Mouse (Mus musculus) erythroblast, adult 5-6 weeks (primary cell): ENCODE results near the gene Dnmt3a. TPM values are rescaled to one million over a fixed set of nuclear protein-coding genes. Genes with fewer than 3 reads are reported as not detected.

Experiments
- ATAC-seq: replicated peaks from 2 replicates; pipeline ENCODE4 v1.8.0; 2016; ENCODE audit warnings: moderate number of reproducible peaks, mild to moderate bottlenecking, moderate TSS enrichment, inconsistent platforms; ENCODE audit not compliant: poor library complexity, low FRiP score, severe bottlenecking
- total RNA-seq, 2 experiments: library from RNA; stranded (forward) in 1 of 2; stranded (reverse) in 1 of 2; fragments of 150-400 nt in 1 of 2; fragments of 200-764, 138-1000 nt in 1 of 2; gene quantifications; 2 replicates each; pipeline versions ENCODE4 v1.2.3 to v1.2.4; 2015 to 2017; ENCODE audit warnings: low replicate concordance in 2 of 2

Gene Dnmt3a
- total RNA-seq, 2 experiments from 2014 or later: 2.9 to 8.6 TPM

DNA sequence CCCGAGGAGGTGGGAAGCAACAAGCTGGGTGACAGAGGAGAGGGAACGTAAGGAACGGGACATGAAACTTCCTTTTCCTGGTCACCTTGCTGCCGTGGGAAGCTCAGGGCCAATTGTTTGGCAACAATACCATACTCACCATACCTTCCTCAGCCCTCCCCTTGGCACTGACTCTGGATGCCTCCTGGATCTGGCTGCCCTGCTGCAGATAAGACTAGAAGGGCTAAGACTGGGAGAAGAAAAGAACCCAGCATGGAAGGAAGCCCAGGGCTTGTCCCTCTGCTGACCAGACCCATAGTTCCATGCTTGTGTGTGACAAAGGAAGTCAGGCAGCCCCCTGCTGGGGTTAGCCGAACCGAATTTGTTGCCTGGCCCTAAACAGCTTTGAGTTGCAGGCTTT lies 9.6 kb downstream of the Dnmt3a start:
- no peak for ATAC-seq

DNA sequence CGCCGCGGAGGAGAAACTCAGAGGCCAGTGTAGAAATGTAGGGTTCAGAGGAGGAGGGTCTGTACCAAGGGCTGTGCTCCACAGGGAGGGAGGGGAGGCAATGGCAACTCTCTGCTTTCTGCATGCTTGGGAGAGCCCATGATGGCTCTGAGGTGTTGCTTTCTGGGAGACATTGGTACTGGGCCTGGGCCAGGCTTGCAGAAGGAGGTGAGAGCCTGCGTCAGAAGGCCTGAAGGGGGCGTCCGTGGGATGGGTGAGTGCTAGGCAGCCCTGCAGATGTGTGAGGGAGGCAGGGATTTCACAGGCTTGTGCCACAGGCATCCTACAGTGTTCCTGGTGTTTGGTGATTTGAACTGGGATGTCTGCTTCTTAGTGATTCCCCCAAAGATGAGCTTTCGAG lies 11.2 kb downstream of the Dnmt3a start:
- ATAC-seq: no peak

DNA sequence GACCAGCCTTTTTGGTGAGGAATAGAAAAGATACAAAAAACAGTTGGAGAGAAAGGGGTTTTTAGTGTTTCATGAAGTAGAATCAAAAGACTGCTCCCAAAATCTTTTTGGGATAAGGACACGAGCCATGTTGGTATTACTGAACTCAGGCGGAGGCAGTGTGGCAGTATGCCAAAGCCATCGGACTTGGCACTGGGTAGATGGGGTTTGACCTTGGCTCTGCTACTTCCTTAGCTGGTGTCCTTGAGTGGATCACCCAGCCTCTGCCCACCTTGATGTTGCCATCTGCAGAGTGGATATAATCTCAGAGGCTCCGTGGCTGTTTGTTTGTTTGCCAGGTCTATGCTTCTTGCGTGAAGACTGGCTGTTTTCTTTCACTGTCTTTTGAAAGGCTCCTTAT lies 11.8 kb downstream of the Dnmt3a start:
- ATAC-seq: no peak

DNA sequence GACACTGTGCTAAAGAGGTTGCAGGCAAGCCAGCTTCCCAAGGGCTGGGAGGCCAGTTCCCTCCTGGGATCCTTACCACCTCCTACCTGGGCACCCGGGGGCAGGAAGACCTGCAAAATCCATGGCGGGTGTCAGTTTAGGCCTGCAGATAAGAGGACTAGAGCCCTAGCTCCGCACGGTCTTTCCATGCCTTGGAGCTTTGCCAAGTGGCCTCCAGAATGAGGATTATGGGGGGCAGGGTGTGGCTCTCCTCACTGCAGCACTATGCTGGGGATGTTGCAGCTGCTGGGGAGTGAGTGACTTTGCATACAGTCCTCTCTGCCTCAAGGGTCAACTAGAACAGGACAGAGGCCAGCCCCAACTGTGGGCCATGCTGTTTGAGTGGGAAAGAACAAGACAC lies 14.1 kb downstream of the Dnmt3a start:
- ATAC-seq: no peak

DNA sequence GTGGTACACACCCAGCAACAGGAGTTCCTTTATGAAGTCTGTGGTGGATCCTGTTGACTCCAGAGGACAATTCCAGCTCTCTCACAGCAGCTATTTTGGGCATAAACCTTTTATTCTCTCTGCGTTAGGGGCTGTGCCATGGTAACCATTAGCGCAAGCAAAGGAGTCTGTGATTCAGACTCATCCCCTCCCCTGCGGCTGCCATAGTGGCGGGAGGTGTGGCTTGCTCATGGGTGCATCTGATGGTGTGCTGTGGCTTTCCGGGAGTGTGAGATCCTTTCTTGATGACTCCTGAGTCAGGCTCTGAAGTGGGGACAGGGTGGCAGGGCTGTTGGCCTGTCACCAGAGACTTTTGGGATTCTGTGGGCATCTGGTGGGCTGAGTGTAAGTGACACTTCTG lies 17.6 kb downstream of the Dnmt3a start:
- no peak for ATAC-seq

DNA sequence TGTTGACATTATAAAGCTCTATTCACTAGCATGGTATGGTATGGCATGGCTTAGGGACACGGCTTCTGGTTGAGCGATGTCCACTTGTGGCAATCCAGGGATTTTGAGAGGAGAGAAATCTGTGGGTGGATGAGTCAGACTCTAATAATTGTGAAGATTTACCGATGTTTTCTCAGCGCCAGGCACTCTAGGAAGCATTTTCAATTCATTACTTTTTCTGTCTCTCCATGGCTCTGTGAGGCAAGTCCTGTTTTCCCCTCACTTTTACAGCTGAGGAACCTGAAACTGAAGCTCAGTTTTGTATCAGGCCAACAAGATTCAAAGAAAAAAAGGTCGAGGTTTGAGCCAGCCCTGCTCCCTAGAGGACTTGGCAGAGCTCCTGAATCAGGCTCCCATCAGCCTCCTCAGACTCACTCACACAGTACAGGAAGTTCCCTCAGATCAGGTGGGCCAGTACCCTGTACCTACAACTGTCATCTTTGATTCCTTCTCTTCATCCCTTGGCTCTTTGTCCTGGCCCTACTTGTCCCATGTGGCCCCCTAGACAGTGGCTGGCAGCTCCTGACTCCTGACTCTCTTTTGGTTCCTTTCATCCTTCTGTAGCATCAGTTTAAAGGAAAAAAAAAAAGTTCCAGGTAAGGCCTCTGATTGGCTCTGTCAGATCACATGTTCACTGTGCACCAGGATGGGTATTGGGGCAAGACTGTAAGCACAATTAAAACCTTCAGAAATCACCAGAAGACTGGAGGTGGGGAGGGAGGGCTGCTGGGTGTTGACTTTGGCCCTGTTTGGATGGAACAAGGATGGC lies 19.3 kb downstream of the Dnmt3a start:
- no peak for ATAC-seq

DNA sequence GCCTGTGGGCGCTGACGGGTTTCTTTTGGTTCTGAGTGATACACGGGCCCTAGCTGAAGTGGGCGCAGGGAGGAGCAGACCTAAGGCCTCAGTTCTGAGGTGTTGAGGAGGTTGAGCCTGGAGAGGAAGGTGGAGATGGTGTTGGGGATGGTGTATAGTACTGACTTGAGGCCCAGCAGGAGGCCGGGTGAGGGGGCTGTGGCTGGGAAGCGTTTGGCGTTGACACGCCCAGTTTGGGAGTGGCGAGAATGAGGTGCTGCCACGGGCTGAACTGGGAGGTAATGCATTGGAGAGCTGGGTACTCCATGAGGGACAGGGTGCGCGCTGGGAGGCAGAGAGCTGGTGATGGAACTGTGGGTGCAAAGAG lies 19.9 kb downstream of the Dnmt3a start:
- no peak for ATAC-seq

DNA sequence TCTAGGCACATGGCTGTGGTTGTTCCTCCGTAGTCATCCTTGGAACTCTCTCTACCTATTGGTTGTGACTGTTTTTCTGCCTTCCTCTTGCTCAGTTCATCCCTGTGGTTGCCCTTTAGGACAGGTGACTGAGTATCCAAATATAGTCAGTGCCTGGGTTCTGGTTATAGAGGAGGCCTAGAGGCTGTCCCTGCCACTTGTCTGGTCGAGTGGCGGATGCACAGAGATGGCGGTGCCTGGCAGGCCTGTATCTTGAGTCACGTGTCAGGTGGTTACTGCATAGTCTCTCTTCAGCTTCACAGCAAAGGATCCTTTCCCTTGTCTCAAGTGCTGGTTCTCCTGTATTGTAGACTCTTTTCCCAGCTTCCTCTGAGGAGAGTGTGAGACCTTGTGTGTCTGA lies 22.0 kb downstream of the Dnmt3a start:
- no peak for ATAC-seq

DNA sequence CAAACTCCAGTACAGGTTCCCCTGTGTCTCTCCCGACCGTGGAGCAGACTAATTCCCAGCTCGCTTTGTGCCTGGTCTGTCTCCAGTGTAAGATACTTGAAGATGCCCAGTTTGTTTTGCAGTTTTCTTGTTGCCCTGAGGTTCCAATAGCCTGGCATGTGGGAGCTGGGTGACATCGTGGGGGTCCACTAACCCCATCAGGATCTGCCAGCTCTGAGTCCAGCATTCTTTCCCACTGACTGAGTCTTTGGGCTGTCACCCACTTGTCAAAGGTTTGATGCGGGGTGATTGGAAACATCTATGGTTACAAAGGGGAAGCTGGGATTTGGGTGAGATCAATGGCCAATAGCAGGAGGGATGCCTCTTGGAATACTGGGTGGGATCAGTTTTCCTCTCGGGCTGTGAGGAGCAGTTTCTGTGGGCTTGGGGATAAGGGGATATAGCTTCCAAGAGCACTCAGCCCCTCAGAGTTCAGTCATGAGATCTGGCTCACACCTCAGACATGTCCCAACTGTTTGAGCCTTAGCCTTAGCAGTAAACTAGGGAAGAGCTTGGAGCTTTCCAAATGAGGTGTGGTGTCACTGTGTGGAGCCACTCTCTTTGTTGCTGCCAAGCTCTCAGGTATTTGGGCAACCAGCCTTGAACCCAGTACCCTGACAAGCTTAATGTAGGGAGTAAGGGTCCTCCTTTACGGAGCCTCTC lies 27.4 kb downstream of the Dnmt3a start:
- ATAC-seq: no peak

DNA sequence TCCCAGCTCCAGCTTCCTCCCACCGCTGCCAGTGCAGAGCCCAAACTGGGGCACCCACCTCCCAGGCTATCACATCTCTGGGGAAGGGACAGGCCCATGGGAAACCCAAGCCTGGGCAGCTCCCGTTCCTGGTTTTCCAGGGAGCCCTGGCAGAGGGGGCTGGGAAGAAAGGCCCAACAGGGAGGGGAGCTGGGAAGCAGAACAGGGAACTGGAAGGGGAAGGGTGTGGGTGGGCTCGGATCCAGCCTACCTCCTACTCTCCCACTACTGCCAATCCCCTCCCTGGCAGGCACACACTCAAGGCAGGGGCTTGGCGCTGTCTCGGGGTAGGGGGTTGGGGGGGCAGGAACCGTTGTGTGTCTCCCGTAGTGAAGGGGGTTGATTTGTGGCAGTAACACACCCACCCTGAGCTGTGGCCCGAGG lies 28.1 kb downstream of the Dnmt3a start:
- no peak for ATAC-seq

DNA sequence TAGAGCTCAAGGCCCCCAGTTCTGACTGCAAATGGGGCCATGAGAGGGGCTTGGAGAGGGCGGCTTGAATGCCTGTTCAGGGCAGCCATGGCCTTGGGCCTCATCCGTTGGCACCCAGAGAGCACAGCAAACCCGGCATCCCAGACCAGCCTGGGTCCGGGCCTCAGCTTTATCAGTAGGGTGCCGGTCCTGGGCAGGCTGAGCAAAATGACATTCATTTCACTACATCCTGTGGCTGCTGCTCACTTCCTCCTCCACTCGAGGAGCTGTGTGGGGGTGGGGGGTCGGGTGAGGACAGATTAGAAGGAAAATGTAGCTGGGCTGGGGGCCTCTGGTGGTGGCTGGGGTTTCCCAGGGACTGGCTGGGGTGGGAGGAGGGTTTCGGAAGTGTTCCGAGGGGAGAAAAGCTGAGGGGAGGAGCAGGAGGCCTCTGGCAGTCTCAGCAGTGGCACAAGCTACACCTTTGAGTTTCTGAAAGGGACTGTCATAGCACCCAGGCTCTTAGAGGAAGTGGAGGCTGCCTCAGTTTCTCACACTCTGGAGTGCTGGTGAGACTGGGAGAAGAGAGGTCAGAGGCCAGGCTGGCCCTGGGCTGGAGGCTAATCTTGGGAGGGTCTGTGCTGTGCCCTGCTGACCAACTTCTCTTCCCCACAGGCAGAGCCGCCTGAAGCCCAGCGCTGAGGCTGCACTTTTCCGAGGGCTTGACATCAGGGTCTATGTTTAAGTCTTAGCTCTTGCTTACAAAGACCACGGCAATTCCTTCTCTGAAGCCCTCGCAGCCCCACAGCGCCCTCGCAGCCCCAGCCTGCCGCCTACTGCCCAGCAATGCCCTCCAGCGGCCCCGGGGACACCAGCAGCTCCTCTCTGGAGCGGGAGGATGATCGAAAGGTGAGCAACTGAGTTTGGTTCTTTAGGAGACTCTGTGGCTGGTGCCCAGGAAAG lies 28.8 kb downstream of the Dnmt3a start:
- ATAC-seq: no peak

DNA sequence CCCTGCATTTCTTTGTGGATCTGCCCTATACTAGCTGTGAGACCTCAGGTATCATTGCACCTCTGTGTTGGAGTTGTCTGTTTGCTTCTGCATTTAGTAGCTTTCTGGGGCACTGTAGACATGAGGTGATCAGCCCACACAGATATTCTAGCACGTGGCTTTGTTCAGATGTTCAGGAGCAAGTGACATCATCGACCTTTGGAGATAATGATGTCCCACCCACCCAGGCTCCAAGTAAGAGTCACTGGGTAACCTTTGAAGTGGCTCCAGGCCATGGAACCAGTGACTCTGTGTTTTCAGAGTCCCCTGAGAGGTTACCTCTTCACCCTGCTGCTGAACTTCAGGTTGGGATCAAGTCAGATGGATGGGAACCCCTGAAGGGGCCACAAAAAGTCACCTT lies 29.8 kb downstream of the Dnmt3a start:
- ATAC-seq: no peak

DNA sequence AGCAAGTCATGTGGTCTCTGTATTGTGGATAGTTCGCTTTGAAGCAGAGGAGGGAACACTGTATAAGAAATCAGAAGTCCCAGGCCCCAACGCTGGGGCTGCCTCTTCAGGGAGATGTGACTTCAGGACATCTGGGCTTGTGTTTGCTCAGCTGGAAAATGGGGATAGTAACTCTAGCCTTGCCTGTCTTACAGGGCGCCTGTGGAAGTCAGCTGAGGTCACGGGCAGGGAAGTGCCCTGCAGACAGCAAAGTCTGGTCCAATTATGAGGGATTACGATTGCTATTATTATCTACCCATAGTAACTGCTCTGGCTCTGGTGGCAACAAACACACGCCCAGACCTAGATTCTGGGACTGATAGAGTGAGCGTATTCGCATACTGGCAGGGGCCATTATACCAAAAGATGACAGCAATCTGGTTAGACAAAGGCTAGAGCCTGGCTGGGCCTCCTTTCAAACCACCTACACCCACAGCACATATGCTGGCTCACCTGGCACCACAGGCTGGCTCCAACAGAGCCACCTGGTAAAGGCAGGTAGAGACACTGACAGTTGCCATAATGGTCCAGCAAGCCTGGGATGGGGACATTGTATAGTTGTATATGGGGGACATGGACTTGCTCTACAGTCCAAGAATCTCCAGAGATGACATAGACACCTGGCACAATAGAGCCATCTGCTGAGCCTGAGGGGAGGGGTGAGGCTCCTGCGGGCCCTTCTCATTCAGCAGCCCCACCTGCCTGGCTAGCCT lies 31.4 kb downstream of the Dnmt3a start:
- ATAC-seq: no peak

DNA sequence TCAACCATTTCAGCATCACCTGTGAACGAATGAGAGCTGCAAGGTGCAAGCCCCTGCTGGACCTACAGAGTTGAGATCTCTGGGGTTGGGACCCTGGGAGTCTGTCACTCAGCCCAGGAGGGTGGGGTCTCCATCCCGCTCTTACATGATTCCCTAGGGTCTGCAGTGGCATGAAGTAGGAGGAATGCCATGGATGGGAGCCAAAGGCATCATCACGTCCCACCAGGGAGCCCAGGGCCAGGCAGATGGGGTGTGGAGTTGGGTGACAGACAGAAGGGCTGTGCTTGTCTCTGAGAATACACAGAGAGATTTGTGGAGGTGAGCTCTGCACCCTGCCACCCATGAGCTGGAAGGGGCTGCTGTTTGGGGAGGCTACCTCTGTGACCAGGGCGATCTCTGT lies 32.2 kb downstream of the Dnmt3a start:
- ATAC-seq: no peak

DNA sequence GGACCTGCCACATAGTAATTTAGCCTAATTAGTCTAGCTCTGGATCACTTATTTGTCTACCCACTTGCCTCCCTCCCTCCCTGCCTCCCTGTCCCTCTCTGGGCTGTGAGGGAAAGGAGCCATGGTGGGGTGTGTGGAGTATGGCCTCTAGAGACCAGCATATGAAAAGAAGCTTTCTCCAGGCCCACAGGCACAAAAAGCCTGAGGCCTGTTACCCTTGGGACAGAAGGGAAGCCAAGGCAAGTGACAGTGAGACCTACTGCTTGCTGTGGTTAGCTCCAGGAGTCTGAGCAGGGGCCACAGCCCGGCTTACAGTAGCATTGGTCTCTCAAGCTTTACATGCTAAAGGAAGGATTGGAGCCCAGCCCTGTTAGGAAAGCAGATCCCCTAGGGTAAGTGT lies 33.9 kb downstream of the Dnmt3a start:
- ATAC-seq: no peak

DNA sequence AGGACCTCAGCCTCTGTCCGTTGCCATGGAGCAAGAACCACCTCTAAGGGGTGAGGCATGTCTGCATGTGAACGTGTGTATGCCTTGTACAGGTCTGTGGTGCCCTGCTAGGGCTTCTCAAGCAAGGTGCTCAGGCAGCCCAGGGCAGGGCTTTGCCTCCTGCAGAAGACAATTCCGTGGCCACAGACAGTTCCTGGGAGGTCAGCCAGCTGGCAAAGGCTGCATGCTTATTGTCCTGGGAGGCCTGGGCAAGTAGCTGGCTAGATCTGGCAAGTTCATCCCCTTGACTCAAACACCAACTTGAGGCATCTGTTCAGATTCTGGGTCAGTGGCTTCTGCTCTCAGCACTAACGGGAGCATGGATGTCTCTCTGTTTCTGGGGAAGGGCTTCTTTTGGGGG lies 35.3 kb downstream of the Dnmt3a start:
- no peak for ATAC-seq

DNA sequence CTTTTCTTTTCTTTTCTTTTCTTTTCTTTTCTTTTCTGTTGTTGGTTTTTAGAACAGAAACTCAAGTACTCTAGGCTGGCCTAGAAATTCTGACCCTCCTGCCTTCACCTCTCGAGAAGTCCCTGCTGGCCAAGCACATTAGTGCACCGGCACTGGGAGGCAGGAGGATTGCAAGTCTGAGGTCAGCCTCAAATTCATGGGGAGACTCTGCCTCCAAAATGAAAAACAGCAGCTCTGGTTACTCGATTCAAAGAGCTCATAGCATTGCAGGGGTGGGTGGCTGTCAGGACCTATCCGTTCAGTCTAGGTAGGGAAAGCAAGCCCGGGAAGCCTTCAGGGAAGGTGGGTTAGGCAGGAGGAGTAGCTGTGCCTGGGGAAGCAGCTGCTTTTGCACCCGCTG lies 37.0 kb downstream of the Dnmt3a start:
- no peak for ATAC-seq

DNA sequence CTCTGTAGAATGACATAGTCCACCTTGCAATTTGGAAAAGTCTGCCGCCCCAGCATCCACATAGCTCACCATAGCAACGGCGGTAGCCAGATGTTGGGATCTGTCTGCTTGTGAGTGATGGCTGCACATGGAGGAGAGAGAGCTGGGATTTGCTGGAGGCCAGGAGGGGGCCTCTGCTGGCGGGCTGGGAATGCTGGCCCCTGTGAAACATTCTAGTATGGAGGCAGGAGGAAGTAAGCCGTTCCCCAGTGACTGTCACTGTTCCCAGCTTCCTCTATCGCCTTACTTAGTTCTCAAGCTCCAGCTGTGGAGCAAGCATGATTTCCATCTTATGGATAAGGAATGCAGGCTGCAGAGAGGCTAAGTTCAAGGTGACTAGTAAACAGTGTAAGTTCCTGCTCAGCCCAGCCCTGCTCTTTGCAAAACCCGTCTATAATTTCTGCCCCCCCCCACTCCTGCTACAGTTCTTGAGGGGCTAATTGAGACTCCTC lies 37.6 kb downstream of the Dnmt3a start:
- ATAC-seq: no peak

DNA sequence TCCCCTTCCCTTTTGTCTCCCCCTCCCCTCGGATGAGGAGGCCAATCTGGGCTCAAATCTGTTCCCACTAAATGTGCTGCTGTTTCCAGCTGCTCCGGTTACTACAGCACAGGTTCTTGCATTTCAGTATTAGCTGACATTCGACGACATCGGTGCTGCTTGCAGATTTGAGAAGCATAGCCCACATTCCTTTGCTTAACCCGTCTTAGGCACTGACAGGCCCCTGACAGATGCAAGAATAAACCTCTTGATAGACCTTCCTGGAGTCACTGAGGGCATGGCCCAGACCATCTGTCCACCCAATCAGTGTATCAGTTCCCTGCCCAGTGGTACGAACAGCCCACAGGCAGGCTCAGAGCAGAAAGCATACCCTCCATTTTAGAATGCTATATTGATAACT lies 38.1 kb downstream of the Dnmt3a start:
- ATAC-seq: no peak

DNA sequence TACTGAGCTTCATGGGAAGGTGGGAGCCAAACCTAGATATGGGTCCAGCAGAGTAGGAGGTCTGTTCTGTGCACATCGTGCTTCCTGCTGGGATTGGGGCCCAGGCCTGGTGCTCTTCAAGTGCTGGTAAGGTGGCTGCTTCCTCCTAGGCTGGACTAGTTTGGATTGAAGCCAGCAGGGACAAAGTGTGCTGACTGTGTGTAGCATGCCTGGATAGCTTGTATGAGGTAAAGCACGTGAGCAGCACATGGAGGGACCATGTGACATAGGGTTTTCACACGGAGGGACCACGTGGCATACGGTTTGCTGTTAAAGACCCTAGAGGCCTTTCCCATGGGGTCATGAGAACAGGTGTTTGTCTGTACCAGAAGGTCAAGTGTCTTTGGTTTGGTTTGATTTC lies 38.5 kb downstream of the Dnmt3a start:
- ATAC-seq: no peak
